ENCODE assay signal across 1 mouse cellular context in genomic region chr7:66649181-66649580, GRCm38 (mm10).
TF ChIP-seq lines count a peak whose summit lies in the region.

No protein-coding gene starts in this region.

TF ChIP-seq in MEL, 35 proteins besides CTCF, POLR2A, EP300 and RAD21 (continued from another document):
- TF ChIP-seq TBP (IDR thresholded peaks at IDR 0.05; ENCODE audit: low read depth, low read length) (peak; percentile 48; the same call in 1 of the 2 replicates), CHD2 (IDR thresholded peaks at IDR 0.05; ENCODE audit: low read length) (no peak), GABPA (IDR thresholded peaks at IDR 0.05; ENCODE audit: low read depth, low read length) (no peak), ZNF384 (IDR thresholded peaks at IDR 0.05; ENCODE audit: low read depth, low read length) (no peak), RCOR1 (IDR thresholded peaks at IDR 0.05; ENCODE audit: low read depth, low read length) (no peak), MAX (IDR thresholded peaks at IDR 0.05; ENCODE audit: low read length) (peak; percentile 88), HCFC1 (IDR thresholded peaks at IDR 0.05; ENCODE audit: low read depth, low read length) (no peak; the same call in 1 of the 2 replicates)
